Mouse (Mus musculus): ENCODE results near the gene Pla1a. TPM values are rescaled to one million over a fixed set of nuclear protein-coding genes. Genes with fewer than 3 reads are reported as not detected.
A peak's percentile ranks its signal among the peaks of the same experiment; 100 is the strongest.
"Not testable (repeated sequence)": the region's sequence is repeated elsewhere in the genome, so short reads cannot be mapped to it uniquely, and the experiment has no call there.

The Pla1a gene
- polyA plus RNA-seq, 1 experiment from 2014 or later: 0.68 TPM

GRCm38 (mm10) chr16:38453203-38453553 is 20.2 kb upstream of the Pla1a start:
- WGBS: 34% methylated on average over 3 of the region's 3 CpGs
- ATAC-seq: no peak
- peaks cover 9% of the 10 kb centered on the region for H3K4me1 ChIP-seq (ENCODE audit: control insufficient read depth, insufficient read depth, low read length)
- H3K36me3 ChIP-seq (ENCODE audit: control insufficient read depth, insufficient read depth, low read length): peaks cover 2% of the 10 kb centered on the region; the same call in 1 of the 2 replicates
- peak overlapping the region; percentile 91 for H3K27ac ChIP-seq (ENCODE audit: low read length)
- peak overlapping the region; percentile 97 for H3K9ac ChIP-seq (ENCODE audit: low read depth, low read length)
- H3K27me3 ChIP-seq (ENCODE audit: control insufficient read depth, insufficient read depth, low read depth, low read length): no peaks in the 10 kb centered on the region
- peak overlapping the region; percentile 84 for H3K4me3 ChIP-seq (ENCODE audit: low read depth, low read length)
- peak overlapping the region; percentile 86 for H3K4me2 ChIP-seq (ENCODE audit: low read length)
- no peaks in the 10 kb centered on the region for H3K9me3 ChIP-seq (replicated peaks; ENCODE audit: control insufficient read depth, low read length, poor library complexity, severe bottlenecking)

DNA sequence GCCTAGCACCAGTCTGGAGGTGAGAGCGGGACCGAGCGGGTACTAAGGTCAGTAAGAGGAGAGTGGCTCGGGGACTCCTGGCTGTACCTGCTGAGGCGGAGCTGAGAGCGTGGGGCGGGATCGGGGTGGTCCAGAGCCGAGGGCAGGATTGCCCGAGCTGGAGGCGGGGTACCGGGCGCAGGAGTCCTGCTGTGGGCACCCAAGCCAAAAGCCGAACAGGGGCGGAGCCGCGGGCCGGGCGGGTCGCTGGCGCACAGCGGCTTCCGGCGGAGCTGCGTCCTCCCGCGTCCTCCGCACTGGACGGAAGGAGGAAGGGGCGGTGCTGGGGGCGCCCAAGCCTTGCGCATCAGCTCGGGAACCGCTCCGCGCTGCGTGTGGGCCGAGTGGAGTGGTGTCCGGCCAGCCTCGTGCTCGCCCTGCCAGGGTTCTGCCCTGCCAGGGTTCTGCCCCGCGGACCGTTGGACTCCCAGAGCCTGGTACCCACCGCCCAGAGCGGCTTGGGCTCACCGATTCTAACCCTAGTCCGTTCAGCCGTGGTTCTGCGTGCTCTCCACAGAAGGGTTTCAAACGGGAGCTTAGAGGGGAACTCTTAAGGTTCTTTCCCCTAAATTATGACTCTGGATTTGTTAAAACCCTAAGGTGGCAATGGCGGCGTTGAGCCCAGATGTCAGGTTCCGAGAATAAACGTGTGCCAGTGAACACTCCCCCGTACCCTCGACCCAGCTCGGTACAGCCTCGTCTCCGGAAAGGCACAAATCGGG is 19.7 kb upstream of the Pla1a start, which contains the start of gene Adprh:
Adprh (minus strand) TSS at position 262 of the 761 bp plus-strand sequence.
- H3K27me3 ChIP-seq (ENCODE audit: control insufficient read depth, insufficient read depth, low read depth, low read length): no peaks in the 10 kb centered on the region
- no peaks in the 10 kb centered on the region for H3K9me3 ChIP-seq (replicated peaks; ENCODE audit: control insufficient read depth, low read length, poor library complexity, severe bottlenecking)
- H3K36me3 ChIP-seq (ENCODE audit: control insufficient read depth, insufficient read depth, low read length): peaks cover 2% of the 10 kb centered on the region; the same call in 1 of the 2 replicates
- ATAC-seq: peak; percentile 98
- peak within 1 kb of the TSS; percentile 86 for H3K4me2 ChIP-seq (ENCODE audit: low read length)
- peak within 1 kb of the TSS; percentile 91 for H3K27ac ChIP-seq (ENCODE audit: low read length)
- under 1% methylated on average over 43 of the region's 61 CpGs for WGBS
- H3K4me3 ChIP-seq (ENCODE audit: low read depth, low read length): peak within 1 kb of the TSS; percentile 84
- peaks cover 9% of the 10 kb centered on the region for H3K4me1 ChIP-seq (ENCODE audit: control insufficient read depth, insufficient read depth, low read length)
- peak within 1 kb of the TSS; percentile 97 for H3K9ac ChIP-seq (ENCODE audit: low read depth, low read length)

DNA sequence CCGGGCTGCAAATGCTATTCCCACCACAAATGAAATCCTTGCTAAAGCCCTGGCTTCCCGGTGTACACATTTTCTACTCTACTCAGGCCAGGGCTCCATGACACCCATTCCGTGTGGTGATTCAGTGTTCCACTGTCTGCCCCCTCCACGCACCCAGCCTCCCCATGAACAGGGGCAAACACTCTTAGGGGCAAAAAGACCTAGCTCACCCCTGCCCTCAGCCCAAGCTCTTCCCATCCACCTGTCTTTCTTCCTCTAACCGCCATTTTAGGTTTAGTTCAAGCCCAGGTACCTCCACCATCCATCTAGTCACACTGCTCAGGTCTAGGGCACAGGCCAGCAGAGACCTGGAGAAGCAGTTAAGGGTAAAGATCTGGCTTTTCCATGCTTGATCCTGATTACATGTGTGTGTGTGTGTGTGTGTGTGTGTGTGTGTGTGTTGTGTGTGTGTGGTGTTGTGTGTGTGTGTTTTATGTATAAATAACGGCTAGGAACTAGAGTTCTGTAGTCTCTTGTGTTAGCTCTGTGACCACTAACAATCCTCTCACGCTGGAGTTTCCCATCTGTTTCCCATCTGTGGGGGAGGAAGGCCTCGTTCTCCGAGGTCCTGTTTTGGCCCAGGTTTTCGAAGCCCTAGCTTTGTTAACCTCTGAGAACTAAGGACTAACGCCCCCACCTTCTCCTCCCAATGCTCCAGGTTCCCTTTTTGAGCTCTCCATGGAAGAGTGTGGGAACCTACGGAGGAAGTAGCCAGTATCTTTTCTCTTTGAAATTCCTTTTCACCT is 18.7 kb upstream of the Pla1a start:
- no peak for ATAC-seq
- Histone ChIP-seq H3K27me3 (ENCODE audit: control insufficient read depth, insufficient read depth, low read depth, low read length) (no peaks in the 10 kb centered on the region), H3K4me1 (ENCODE audit: control insufficient read depth, insufficient read depth, low read length) (peaks cover 9% of the 10 kb centered on the region), H3K9me3 (replicated peaks; ENCODE audit: control insufficient read depth, low read length, poor library complexity, severe bottlenecking) (no peaks in the 10 kb centered on the region), H3K4me3 (ENCODE audit: low read depth, low read length) (peak overlapping the region; percentile 84), H3K4me2 (ENCODE audit: low read length) (peak overlapping the region; percentile 86), H3K9ac (ENCODE audit: low read depth, low read length) (peak overlapping the region; percentile 97), H3K27ac (ENCODE audit: low read length) (no peak overlapping the region), H3K36me3 (ENCODE audit: control insufficient read depth, insufficient read depth, low read length) (peaks cover 12% of the 10 kb centered on the region)
- 48% methylated on average over 12 of the region's 12 CpGs for WGBS

GRCm38 (mm10) chr16:38450707-38451106 is 17.8 kb upstream of the Pla1a start:
- Histone ChIP-seq H3K27me3 (ENCODE audit: control insufficient read depth, insufficient read depth, low read depth, low read length) (no peaks in the 10 kb centered on the region), H3K9me3 (replicated peaks; ENCODE audit: control insufficient read depth, low read length, poor library complexity, severe bottlenecking) (no peaks in the 10 kb centered on the region), H3K27ac (ENCODE audit: low read length) (no peak overlapping the region), H3K4me1 (ENCODE audit: control insufficient read depth, insufficient read depth, low read length) (peaks cover 9% of the 10 kb centered on the region), H3K9ac (ENCODE audit: low read depth, low read length) (no peak overlapping the region), H3K36me3 (ENCODE audit: control insufficient read depth, insufficient read depth, low read length) (peaks cover 17% of the 10 kb centered on the region), H3K4me3 (ENCODE audit: low read depth, low read length) (no peak overlapping the region), H3K4me2 (ENCODE audit: low read length) (no peak overlapping the region)
- 88% methylated on average over 7 of the region's 7 CpGs for WGBS
- ATAC-seq: no peak

GRCm38 (mm10) chr16:38448458-38448857 is 15.5 kb upstream of the Pla1a start:
- Histone ChIP-seq H3K27ac (ENCODE audit: low read length) (no peak overlapping the region), H3K4me3 (ENCODE audit: low read depth, low read length) (no peak overlapping the region), H3K9ac (ENCODE audit: low read depth, low read length) (no peak overlapping the region), H3K4me2 (ENCODE audit: low read length) (no peak overlapping the region), H3K27me3 (ENCODE audit: control insufficient read depth, insufficient read depth, low read depth, low read length) (no peaks in the 10 kb centered on the region), H3K36me3 (ENCODE audit: control insufficient read depth, insufficient read depth, low read length) (peaks cover 32% of the 10 kb centered on the region), H3K4me1 (ENCODE audit: control insufficient read depth, insufficient read depth, low read length) (peaks cover 9% of the 10 kb centered on the region), H3K9me3 (replicated peaks; ENCODE audit: control insufficient read depth, low read length, poor library complexity, severe bottlenecking) (no peaks in the 10 kb centered on the region)
- WGBS: 95% methylated on average over 12 of the region's 12 CpGs
- ATAC-seq: no peak

DNA sequence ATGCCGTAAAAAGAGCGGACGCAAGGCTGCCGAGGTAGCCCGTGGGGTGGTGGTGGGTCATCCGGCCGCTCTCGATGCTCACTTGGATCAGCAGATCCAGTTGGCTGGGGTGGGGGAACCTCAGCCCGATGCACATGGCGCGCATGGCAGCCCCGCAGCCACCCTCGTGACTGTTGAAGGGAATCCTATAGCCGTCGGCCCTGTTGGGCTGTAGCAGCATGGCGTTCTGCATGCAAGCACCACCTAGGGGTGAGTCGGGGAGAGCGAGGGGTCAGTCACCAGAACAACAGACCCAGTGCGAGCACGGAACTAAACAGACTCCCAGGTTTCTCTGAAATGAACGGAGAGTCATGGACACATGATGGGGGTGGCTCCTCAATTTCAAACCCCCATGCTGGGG is 14.4 kb upstream of the Pla1a start:
- Histone ChIP-seq H3K4me2 (ENCODE audit: low read length) (no peak overlapping the region), H3K9ac (ENCODE audit: low read depth, low read length) (no peak overlapping the region), H3K4me1 (ENCODE audit: control insufficient read depth, insufficient read depth, low read length) (peaks cover 9% of the 10 kb centered on the region), H3K4me3 (ENCODE audit: low read depth, low read length) (no peak overlapping the region), H3K27ac (ENCODE audit: low read length) (no peak overlapping the region), H3K27me3 (ENCODE audit: control insufficient read depth, insufficient read depth, low read depth, low read length) (no peaks in the 10 kb centered on the region), H3K9me3 (replicated peaks; ENCODE audit: control insufficient read depth, low read length, poor library complexity, severe bottlenecking) (no peaks in the 10 kb centered on the region), H3K36me3 (ENCODE audit: control insufficient read depth, insufficient read depth, low read length) (peaks cover 32% of the 10 kb centered on the region)
- WGBS: 90% methylated on average over 21 of the region's 21 CpGs
- no peak for ATAC-seq

GRCm38 (mm10) chr16:38446141-38446540 is 13.2 kb upstream of the Pla1a start:
- 96% methylated on average over 2 of the region's 2 CpGs for WGBS

GRCm38 (mm10) chr16:38445576-38445975 is 12.6 kb upstream of the Pla1a start:
- WGBS: 97% methylated on average over 20 of the region's 20 CpGs
- ATAC-seq: no peak
- H3K36me3 ChIP-seq (ENCODE audit: control insufficient read depth, insufficient read depth, low read length): peaks cover 32% of the 10 kb centered on the region

More at GRCm38 (mm10) chr16:38446141-38446540, 13.2 kb upstream of the Pla1a start:
- not testable (repeated sequence) for H3K9me3 ChIP-seq (replicated peaks; ENCODE audit: control insufficient read depth, low read length, poor library complexity, severe bottlenecking); H3K27ac ChIP-seq (ENCODE audit: low read length); H3K9ac ChIP-seq (ENCODE audit: low read depth, low read length); H3K4me2 ChIP-seq (ENCODE audit: low read length); ATAC-seq; H3K27me3 ChIP-seq (ENCODE audit: control insufficient read depth, insufficient read depth, low read depth, low read length); H3K4me3 ChIP-seq (ENCODE audit: low read depth, low read length); H3K4me1 ChIP-seq (ENCODE audit: control insufficient read depth, insufficient read depth, low read length)
- peaks cover 32% of the 10 kb centered on the region for H3K36me3 ChIP-seq (ENCODE audit: control insufficient read depth, insufficient read depth, low read length)

GRCm38 (mm10) chr16:38445046-38445445 is 12.1 kb upstream of the Pla1a start:
- no peaks in the 10 kb centered on the region for H3K4me1 ChIP-seq (ENCODE audit: control insufficient read depth, insufficient read depth, low read length)
- no peak for ATAC-seq
- no peak overlapping the region for H3K4me2 ChIP-seq (ENCODE audit: low read length)
- H3K9me3 ChIP-seq (replicated peaks; ENCODE audit: control insufficient read depth, low read length, poor library complexity, severe bottlenecking): no peaks in the 10 kb centered on the region
- H3K27me3 ChIP-seq (ENCODE audit: control insufficient read depth, insufficient read depth, low read depth, low read length): no peaks in the 10 kb centered on the region
- H3K27ac ChIP-seq (ENCODE audit: low read length): no peak overlapping the region
- no peak overlapping the region for H3K9ac ChIP-seq (ENCODE audit: low read depth, low read length)
- H3K4me3 ChIP-seq (ENCODE audit: low read depth, low read length): no peak overlapping the region
- peaks cover 32% of the 10 kb centered on the region for H3K36me3 ChIP-seq (ENCODE audit: control insufficient read depth, insufficient read depth, low read length)
- 87% methylated on average over 1 of the region's 1 CpGs for WGBS

More at GRCm38 (mm10) chr16:38445576-38445975, 12.6 kb upstream of the Pla1a start:
- Histone ChIP-seq H3K4me1 (ENCODE audit: control insufficient read depth, insufficient read depth, low read length) (no peaks in the 10 kb centered on the region), H3K4me3 (ENCODE audit: low read depth, low read length) (no peak overlapping the region), H3K27ac (ENCODE audit: low read length) (no peak overlapping the region), H3K27me3 (ENCODE audit: control insufficient read depth, insufficient read depth, low read depth, low read length) (no peaks in the 10 kb centered on the region), H3K9ac (ENCODE audit: low read depth, low read length) (no peak overlapping the region), H3K9me3 (replicated peaks; ENCODE audit: control insufficient read depth, low read length, poor library complexity, severe bottlenecking) (no peaks in the 10 kb centered on the region), H3K4me2 (ENCODE audit: low read length) (no peak overlapping the region)
